Mouse (Mus musculus): ENCODE measurements around the gene Rnf225. TPM values are rescaled to one million over a fixed set of nuclear protein-coding genes. Genes with fewer than 3 reads are reported as not detected.
A peak's percentile ranks its signal among the peaks of the same experiment; 100 is the strongest.

Rnf225 gene
- polyA plus RNA-seq, 1 experiment, result 0.47 TPM

DNA sequence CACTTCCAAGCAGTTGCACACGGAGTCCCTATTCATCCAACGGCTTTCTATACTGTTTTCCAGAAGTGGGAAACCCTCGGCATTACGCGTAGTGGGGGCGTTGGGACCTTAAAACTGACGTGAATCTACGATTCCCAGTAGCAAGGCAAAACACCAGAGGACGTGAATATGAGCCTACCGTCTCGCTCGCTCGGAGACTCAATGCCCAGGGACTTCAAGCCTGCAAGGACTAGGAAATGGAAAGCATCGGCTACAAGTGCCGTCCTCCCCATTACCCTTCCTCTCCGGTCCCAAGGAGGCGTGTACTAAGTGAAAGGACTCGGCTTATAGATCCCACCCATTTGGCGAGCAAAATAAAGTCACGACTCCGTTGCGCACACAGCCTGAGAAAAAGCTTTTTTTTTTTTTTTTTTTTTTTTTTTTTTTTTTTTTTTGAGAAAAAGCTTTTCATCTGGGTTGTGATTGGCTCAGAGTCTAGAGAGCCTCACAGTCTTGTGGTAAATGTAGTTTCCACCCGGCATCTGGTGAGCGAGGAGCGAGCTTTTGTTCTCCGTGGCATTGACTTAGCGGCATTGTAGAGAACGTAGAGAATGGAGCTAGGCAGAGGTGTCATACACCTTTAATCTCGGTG is 34.4 kb downstream of the Rnf225 start:
- TF ChIP-seq POLR2A (IDR thresholded peaks at IDR 0.05; ENCODE audit: borderline replicate concordance, control insufficient read depth, low read depth, low read length) (no peak), CTCF (IDR thresholded peaks at IDR 0.05; ENCODE audit: control insufficient read depth, insufficient read depth, low read length) (no peak)
- Histone ChIP-seq H3K27ac (ENCODE audit: control insufficient read depth, insufficient read depth, low read depth, low read length, poor library complexity) (peak overlapping the region; percentile 35), H3K4me1 (ENCODE audit: control insufficient read depth, insufficient read depth, low read length) (no peaks in the 10 kb centered on the region; the same call in 1 of the 2 replicates), H3K4me3 (replicated peaks; ENCODE audit: control insufficient read depth, low read depth, low read length) (peak overlapping the region; percentile 73)
- WGBS, result under 1% methylated on average over 29 of the region's 29 CpGs

DNA sequence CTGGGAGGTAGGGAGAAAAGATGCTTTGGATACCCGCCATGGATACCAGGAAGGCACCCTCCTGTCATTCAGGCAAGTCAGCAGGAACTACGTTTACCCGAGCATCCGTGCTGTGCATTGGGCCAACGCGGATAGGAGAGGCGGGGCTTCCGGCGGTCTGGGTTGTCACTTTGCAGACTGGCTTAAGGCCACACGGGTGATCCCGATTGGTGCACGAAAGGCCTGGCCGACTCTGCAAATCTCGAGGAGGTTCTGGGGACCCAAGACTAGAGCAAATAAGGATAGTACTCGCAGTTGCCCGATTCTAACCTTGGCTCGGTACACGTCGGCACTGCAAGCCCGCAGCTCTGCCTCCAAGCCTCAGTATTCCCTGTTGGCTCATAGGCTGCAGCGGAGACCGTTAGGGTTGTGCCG is 38.5 kb downstream of the Rnf225 start, which contains the start of gene Zfp324:
Zfp324 (plus strand) TSS at position 161 of the 414 bp plus-strand sequence.
- under 1% methylated on average over 23 of the region's 23 CpGs for WGBS
- TF ChIP-seq CTCF (IDR thresholded peaks at IDR 0.05; ENCODE audit: control insufficient read depth, insufficient read depth, low read length) (no peak), POLR2A (IDR thresholded peaks at IDR 0.05; ENCODE audit: borderline replicate concordance, control insufficient read depth, low read depth, low read length) (peak; percentile 75; the same call in 1 of the 2 replicates)
- H3K4me1 ChIP-seq (ENCODE audit: control insufficient read depth, insufficient read depth, low read length), result no peaks in the 10 kb centered on the region; the same call in 1 of the 2 replicates
- peak within 1 kb of the TSS; percentile 82 for H3K4me3 ChIP-seq (replicated peaks; ENCODE audit: control insufficient read depth, low read depth, low read length)
- peak within 1 kb of the TSS; percentile 67 for H3K27ac ChIP-seq (ENCODE audit: control insufficient read depth, insufficient read depth, low read depth, low read length, poor library complexity)

DNA sequence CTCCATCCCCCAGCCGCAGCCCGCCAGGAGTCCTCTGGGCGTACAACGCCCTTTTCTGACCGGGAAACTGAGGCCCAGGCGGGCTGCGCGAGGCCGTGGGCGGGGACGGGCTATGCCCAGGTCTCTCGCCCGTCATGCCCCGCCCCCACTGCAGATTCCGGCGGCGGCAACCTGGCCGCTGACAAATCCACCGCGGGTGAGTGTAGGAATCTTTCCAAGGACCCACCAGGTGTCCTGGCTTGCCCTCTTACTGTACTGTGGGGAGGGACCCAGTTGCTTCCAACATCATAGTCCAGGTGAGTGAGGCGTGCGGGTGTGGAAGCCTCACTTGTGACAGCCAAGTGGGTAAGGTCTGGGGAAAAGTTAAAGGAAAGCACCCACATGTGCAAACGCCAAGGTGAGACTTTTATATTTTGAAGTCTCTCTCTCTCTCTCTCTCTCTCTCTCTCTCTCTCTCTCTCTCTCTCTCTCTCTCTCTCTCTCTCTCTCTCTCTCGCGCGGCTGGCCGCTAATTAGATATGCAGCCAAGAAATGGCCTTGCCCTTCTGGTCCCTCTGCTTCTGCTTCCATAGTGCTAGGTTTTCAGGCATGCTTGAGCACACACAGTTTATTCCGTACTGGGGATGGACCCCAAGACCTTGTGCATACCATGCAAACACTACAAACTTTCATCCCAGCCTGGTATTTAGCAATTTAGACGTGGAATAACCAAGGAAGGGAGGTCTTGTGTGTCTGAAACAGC is 39.1 kb downstream of the Rnf225 start:
- TF ChIP-seq CTCF (IDR thresholded peaks at IDR 0.05; ENCODE audit: control insufficient read depth, insufficient read depth, low read length), result no peak
- TF ChIP-seq POLR2A (IDR thresholded peaks at IDR 0.05; ENCODE audit: borderline replicate concordance, control insufficient read depth, low read depth, low read length), result no peak
- Histone ChIP-seq H3K27ac (ENCODE audit: control insufficient read depth, insufficient read depth, low read depth, low read length, poor library complexity) (peak overlapping the region; percentile 67), H3K4me3 (replicated peaks; ENCODE audit: control insufficient read depth, low read depth, low read length) (peak overlapping the region; percentile 82), H3K4me1 (ENCODE audit: control insufficient read depth, insufficient read depth, low read length) (no peaks in the 10 kb centered on the region; the same call in 1 of the 2 replicates)
- WGBS, result 1% methylated on average over 29 of the region's 29 CpGs

DNA sequence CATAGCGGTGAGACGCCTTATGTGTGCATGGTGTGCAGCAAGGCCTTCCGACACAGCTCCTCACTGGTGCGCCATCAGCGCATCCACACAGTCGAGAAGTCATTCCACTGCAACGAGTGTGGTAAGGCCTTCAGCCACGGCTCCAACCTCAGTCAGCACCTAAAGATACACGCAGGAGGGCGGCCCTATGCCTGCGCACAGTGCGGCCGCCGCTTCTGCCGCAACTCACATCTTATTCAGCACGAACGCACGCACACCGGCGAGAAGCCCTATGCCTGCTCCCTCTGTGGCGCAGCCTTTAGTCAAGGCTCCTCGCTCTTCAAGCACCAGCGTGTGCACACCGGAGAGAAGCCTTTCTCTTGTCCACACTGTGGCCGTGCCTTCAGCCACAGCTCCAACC is 43.7 kb downstream of the Rnf225 start:
- Histone ChIP-seq H3K4me3 (replicated peaks; ENCODE audit: control insufficient read depth, low read depth, low read length) (no peak overlapping the region), H3K4me1 (ENCODE audit: control insufficient read depth, insufficient read depth, low read length) (no peaks in the 10 kb centered on the region; the same call in 1 of the 2 replicates), H3K27ac (ENCODE audit: control insufficient read depth, insufficient read depth, low read depth, low read length, poor library complexity) (no peak overlapping the region; the same call in 1 of the 2 replicates)
- WGBS, result 93% methylated on average over 25 of the region's 25 CpGs
- TF ChIP-seq POLR2A (IDR thresholded peaks at IDR 0.05; ENCODE audit: borderline replicate concordance, control insufficient read depth, low read depth, low read length), result no peak
- TF ChIP-seq CTCF (IDR thresholded peaks at IDR 0.05; ENCODE audit: control insufficient read depth, insufficient read depth, low read length), result no peak

DNA sequence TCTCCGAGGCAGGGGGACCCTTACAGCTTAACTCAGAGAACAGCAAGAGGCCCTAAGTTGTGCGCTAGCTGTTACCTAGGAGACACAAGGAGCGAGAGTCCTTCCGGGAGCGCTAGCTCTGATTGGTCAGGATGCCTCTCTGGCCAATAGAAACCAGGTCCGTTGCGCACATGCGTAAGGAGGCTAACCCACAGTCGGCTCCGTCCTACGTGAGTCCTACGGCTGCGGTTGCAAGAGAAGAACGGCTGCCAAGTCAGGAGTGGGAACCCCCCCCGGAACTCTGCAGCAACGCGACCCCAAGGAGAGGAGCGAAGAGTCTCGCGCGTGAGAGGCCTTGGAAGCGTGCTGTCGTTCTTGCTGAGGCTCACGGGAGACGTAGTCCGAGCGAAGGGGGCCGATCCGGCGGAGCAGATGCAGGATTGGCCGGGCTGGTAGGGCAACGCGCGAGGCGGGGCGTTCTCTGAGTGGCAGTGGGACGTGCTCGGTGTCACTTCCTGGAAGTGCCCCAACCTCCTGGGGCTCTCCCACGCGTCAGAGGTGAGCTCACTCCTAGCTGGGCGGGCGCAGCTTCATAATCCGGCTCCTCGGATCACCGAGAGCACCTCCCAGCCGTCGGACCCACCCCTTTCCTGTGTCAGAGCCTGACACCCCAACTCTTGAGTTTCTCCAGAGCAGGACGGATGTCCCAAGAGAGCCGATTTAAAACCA is 50.6 kb downstream of the Rnf225 start, which contains the start of gene Zfp446:
Zfp446 (plus strand) TSS at position 167 of the 708 bp plus-strand sequence.
- Histone ChIP-seq H3K4me3 (replicated peaks; ENCODE audit: control insufficient read depth, low read depth, low read length) (peak within 1 kb of the TSS; percentile 76), H3K27ac (ENCODE audit: control insufficient read depth, insufficient read depth, low read depth, low read length, poor library complexity) (peak within 1 kb of the TSS; percentile 62), H3K4me1 (ENCODE audit: control insufficient read depth, insufficient read depth, low read length) (no peaks in the 10 kb centered on the region)
- peak; percentile 68; the same call in 1 of the 2 replicates for TF ChIP-seq POLR2A (IDR thresholded peaks at IDR 0.05; ENCODE audit: borderline replicate concordance, control insufficient read depth, low read depth, low read length)
- no peak for TF ChIP-seq CTCF (IDR thresholded peaks at IDR 0.05; ENCODE audit: control insufficient read depth, insufficient read depth, low read length)
- under 1% methylated on average over 49 of the region's 49 CpGs for WGBS

DNA sequence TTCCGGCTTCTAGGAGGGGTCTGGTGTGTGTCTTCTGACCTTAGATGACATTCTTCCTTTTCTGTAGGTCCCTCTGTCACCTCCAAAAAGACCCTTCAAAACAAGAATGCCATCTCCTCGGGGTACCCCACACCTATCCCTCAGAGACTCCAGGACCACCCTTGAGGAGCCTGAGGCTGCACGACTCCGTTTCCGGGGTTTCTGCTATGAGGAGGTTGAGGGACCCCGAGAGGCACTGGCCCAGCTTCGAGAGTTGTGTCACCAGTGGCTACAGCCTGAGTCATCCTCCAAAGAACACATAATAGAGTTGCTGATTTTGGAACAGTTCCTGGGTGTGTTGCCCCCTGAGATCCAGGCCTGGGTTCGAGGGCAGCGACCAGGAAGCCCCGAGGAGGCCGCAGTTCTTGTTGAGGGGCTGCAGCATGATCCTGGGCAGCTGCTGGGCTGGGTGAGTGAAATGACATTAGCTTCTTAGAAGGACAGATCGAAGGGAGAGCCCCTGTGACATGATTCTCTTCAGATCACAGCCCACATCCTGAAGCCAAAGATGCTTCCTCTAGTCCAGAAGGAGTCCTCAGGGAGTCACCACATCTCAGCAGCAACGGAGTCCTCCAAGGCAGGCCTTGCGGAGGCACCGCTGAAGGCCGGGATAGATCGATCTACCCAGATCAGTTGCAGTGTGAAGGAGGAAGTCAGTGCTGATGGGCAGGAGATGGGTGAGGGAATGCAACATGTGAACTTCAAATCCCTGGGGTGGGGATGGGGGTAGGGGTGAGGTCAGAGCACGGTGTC is 51.9 kb downstream of the Rnf225 start:
- WGBS, result 77% methylated on average over 18 of the region's 18 CpGs
- no peak for TF ChIP-seq CTCF (IDR thresholded peaks at IDR 0.05; ENCODE audit: control insufficient read depth, insufficient read depth, low read length)
- no peak for TF ChIP-seq POLR2A (IDR thresholded peaks at IDR 0.05; ENCODE audit: borderline replicate concordance, control insufficient read depth, low read depth, low read length)

DNA sequence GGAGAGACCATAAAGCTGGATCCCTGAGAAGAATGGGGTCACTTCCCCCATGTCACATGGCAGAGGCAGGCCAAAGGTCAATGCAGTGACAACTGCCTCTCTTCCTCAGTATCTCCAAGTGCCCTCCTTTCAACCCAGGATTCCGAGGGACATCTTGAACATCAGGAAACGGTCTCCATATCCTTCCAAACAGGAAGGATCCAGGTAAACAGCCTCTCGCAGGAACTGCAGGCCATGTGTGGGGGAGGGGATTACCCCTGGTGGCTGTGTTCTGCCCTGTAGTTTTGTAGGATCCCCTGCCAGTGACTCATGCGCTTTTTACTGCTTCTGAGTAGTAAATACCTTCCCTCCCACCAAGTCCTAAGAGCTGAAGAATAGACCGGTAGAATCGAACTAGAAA is 52.6 kb downstream of the Rnf225 start:
- TF ChIP-seq CTCF (IDR thresholded peaks at IDR 0.05; ENCODE audit: control insufficient read depth, insufficient read depth, low read length), result no peak
- TF ChIP-seq POLR2A (IDR thresholded peaks at IDR 0.05; ENCODE audit: borderline replicate concordance, control insufficient read depth, low read depth, low read length), result no peak
- 87% methylated on average over 6 of the region's 6 CpGs for WGBS
- Histone ChIP-seq H3K27ac (ENCODE audit: control insufficient read depth, insufficient read depth, low read depth, low read length, poor library complexity) (no peak overlapping the region), H3K4me3 (replicated peaks; ENCODE audit: control insufficient read depth, low read depth, low read length) (no peak overlapping the region), H3K4me1 (ENCODE audit: control insufficient read depth, insufficient read depth, low read length) (no peaks in the 10 kb centered on the region)

More for the DNA sequence above, 51.9 kb downstream of the Rnf225 start:
- Histone ChIP-seq H3K4me1 (ENCODE audit: control insufficient read depth, insufficient read depth, low read length) (no peaks in the 10 kb centered on the region), H3K4me3 (replicated peaks; ENCODE audit: control insufficient read depth, low read depth, low read length) (no peak overlapping the region), H3K27ac (ENCODE audit: control insufficient read depth, insufficient read depth, low read depth, low read length, poor library complexity) (no peak overlapping the region)
